Mouse (Mus musculus) neural tube, embryonic 12.5 days (tissue): ENCODE measurements around the gene Grb10. TPM values are rescaled to one million over a fixed set of nuclear protein-coding genes. Genes with fewer than 3 reads are reported as not detected.

Experiments
- ATAC-seq: fragments of 200-750 bp; cut with Nextera tagmentation; 2 replicates; pipeline ENCODE4 v1.8.0; 2017; ENCODE audit warnings: low read depth, mild to moderate bottlenecking, moderate TSS enrichment, moderate library complexity; ENCODE audit not compliant: low FRiP score
- H3K27ac ChIP-seq: fragments of 300-500 bp; sonication (generic); 2 replicates; pipeline ENCODE4 v1.5.1; 2016
- H3K27me3 ChIP-seq: fragments of 300-500 bp; sonication (generic); replicated peaks from 2 replicates; pipeline ENCODE4 v1.6.1; 2016; ENCODE audit warnings: mild to moderate bottlenecking
- H3K36me3 ChIP-seq: fragments of 300-500 bp; sonication (generic); 2 replicates; pipeline ENCODE4 v1.6.1; 2016; ENCODE audit warnings: mild to moderate bottlenecking
- H3K4me1 ChIP-seq: fragments of 300-500 bp; sonication (generic); 2 replicates; pipeline ENCODE4 v1.6.1; 2016
- H3K4me2 ChIP-seq: fragments of 300-500 bp; sonication (generic); replicated peaks from 2 replicates; pipeline ENCODE4 v1.6.1; 2016; ENCODE audit warnings: mild to moderate bottlenecking
- H3K4me3 ChIP-seq: fragments of 300-500 bp; sonication (generic); 2 replicates; pipeline ENCODE4 v1.5.1; 2016
- H3K9ac ChIP-seq: fragments of 300-500 bp; sonication (generic); 2 replicates; pipeline ENCODE4 v1.6.1; 2016; ENCODE audit warnings: mild to moderate bottlenecking
- H3K9me3 ChIP-seq: fragments of 300-500 bp; sonication (generic); 2 replicates; pipeline ENCODE4 v1.6.1; 2016; ENCODE audit warnings: mild to moderate bottlenecking
- WGBS: fragments of 180-500 bp; shearing (Covaris S2); methylation state at CpG from one replicate; pipeline ENCODE4 v1.1.7; 2016; 5-methylcytosine and 5-hydroxymethylcytosine counted together
- polyA plus RNA-seq: library from polyadenylated mRNA; unstranded; fragments of >200 nt; fragmentation: Nextera tagmentation; extraction: Ambion mirVana; gene quantifications from 2 replicates; pipeline ENCODE4 v1.2.1, GENCODE M21; 2016

The Grb10 gene
- polyA plus RNA-seq, 1 experiment from 2014 or later = 336 TPM

DNA sequence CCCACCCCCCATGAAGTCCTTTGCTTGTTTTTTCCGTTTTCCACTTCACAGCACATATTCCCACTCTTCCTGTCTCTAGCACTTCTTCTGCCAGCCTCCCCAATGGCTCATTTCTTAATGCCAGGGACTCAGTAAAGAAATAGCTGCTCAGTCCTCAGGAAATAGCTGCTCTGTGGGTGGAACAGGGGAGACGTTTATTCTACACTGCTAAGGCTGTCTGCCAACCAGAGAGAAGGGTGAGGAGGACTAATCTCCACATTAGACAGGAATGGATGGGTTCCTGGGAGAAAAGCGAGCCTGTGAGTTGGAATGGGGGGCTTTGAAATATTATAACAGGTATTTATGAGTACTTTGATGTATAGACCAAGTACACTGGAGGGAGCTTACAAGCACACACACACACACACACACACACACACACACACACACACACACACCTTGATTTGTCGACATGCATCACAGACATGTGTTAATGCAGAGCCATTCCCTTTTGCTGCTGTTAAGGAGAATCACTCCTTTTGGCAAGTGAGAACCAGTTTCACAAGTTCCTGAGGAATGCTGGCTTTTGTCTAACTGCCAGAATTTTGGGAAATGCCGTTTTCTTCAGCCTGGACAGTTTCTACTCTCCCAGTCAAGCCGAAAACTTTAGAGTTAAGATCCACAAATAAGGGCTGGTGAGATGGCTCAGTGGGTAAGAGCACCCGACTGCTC, 130.6 kb downstream of the Grb10 start:
- Histone ChIP-seq H3K9ac (no peak overlapping the region), H3K27ac (no peak overlapping the region), H3K36me3 (no peaks in the 10 kb centered on the region), H3K4me1 (no peaks in the 10 kb centered on the region), H3K9me3 (no peaks in the 10 kb centered on the region), H3K27me3 (no peaks in the 10 kb centered on the region), H3K4me3 (no peak overlapping the region), H3K4me2 (no peak overlapping the region)
- ATAC-seq = no peak
- 64% methylated on average over 7 of the region's 7 CpGs for WGBS

GRCm38 (mm10) chr11:11905518-11905917, 133.0 kb downstream of the Grb10 start:
- Histone ChIP-seq H3K36me3 (no peaks in the 10 kb centered on the region), H3K9me3 (no peaks in the 10 kb centered on the region), H3K4me3 (no peak overlapping the region), H3K9ac (no peak overlapping the region), H3K27ac (no peak overlapping the region), H3K4me2 (no peak overlapping the region), H3K4me1 (no peaks in the 10 kb centered on the region), H3K27me3 (no peaks in the 10 kb centered on the region)
- ATAC-seq = no peak

DNA sequence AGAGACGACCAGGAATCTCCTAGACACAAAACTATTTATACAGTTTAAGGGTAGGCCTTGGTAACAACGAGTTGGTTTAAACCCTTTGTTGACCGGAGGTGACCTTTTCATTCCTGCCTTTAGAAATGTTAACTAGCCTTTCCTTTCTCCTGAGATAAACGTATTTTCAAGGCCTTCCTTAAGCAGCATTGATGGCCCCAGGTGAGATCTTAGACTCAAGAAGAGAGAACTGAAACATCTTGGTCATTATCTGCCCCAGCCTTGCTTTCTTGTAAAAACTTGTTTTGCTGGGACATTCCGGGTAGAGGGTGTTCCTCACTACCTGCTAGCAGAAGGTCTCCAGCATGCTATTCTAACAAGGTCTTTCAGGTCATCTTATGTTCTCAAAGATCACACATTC, 133.5 kb downstream of the Grb10 start:
- 68% methylated on average over 5 of the region's 5 CpGs for WGBS
- H3K36me3 ChIP-seq = no peaks in the 10 kb centered on the region
- no peaks in the 10 kb centered on the region for H3K4me1 ChIP-seq
- no peak for ATAC-seq
- H3K4me3 ChIP-seq = no peak overlapping the region
- H3K9me3 ChIP-seq = no peaks in the 10 kb centered on the region
- no peak overlapping the region for H3K27ac ChIP-seq
- no peak overlapping the region for H3K9ac ChIP-seq
- H3K4me2 ChIP-seq = no peak overlapping the region
- H3K27me3 ChIP-seq = no peaks in the 10 kb centered on the region

GRCm38 (mm10) chr11:11901509-11901908, 137.0 kb downstream of the Grb10 start:
- WGBS = 78% methylated on average over 5 of the region's 5 CpGs
- H3K27me3 ChIP-seq = no peaks in the 10 kb centered on the region
- H3K9ac ChIP-seq = no peak overlapping the region
- H3K27ac ChIP-seq = no peak overlapping the region
- no peak overlapping the region for H3K4me3 ChIP-seq
- H3K36me3 ChIP-seq = no peaks in the 10 kb centered on the region
- no peaks in the 10 kb centered on the region for H3K9me3 ChIP-seq
- no peak for ATAC-seq
- no peak overlapping the region for H3K4me2 ChIP-seq
- H3K4me1 ChIP-seq = no peaks in the 10 kb centered on the region

GRCm38 (mm10) chr11:11898496-11898895, 140.0 kb downstream of the Grb10 start:
- WGBS = 88% methylated on average over 3 of the region's 3 CpGs
- Histone ChIP-seq H3K4me3 (no peak overlapping the region), H3K27me3 (no peaks in the 10 kb centered on the region), H3K4me2 (no peak overlapping the region), H3K9ac (no peak overlapping the region), H3K9me3 (no peaks in the 10 kb centered on the region), H3K27ac (no peak overlapping the region), H3K36me3 (no peaks in the 10 kb centered on the region), H3K4me1 (no peaks in the 10 kb centered on the region)
- no peak for ATAC-seq

- no peak within 1 kb of the TSS for H3K4me2 ChIP-seq
- no peak within 1 kb of the TSS for H3K4me3 ChIP-seq
- no peaks in the 10 kb centered on the region for H3K9me3 ChIP-seq
- no peaks in the 10 kb centered on the region for H3K36me3 ChIP-seq
- H3K27ac ChIP-seq = no peak within 1 kb of the TSS
- no peaks in the 10 kb centered on the region for H3K4me1 ChIP-seq
- no peaks in the 10 kb centered on the region for H3K27me3 ChIP-seq
- ATAC-seq = no peak
- 74% methylated on average over 12 of the region's 12 CpGs for WGBS
- H3K9ac ChIP-seq = no peak within 1 kb of the TSS
These were observed 140.7 kb downstream of the Grb10 start, which contains the start of gene Ddc for GRCm38 (mm10) chr11:11897645-11898357. Gene Ddc, minus strand, starts transcription at chr11:11898144.

GRCm38 (mm10) chr11:11895479-11895878, 143.0 kb downstream of the Grb10 start:
- Histone ChIP-seq H3K27ac (no peak overlapping the region), H3K9me3 (no peaks in the 10 kb centered on the region), H3K9ac (no peak overlapping the region), H3K4me3 (no peak overlapping the region), H3K27me3 (no peaks in the 10 kb centered on the region), H3K36me3 (no peaks in the 10 kb centered on the region), H3K4me1 (no peaks in the 10 kb centered on the region), H3K4me2 (no peak overlapping the region)
- 92% methylated on average over 2 of the region's 2 CpGs for WGBS
- no peak for ATAC-seq

DNA sequence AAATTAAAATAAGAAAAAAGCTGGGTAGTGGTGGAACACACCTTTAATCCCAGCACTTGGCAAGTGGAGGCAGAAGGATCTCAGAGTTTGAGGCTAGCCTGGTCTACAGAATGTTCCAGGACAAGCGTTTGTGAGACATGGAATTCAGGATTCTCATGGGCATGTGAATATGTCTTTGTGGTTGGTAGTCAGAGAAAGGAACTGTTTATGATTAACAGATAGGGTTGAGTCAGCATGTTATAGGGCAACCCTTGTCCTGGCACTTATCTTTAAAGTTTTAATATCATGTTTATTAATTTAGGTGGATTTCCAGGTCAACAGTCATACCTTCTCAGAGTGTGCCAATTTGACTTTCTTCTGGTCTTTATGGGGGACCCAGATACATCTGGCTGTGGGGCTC, 144.7 kb downstream of the Grb10 start:
- WGBS = 86% methylated on average over 1 of the region's 1 CpGs
- Histone ChIP-seq H3K27ac (no peak overlapping the region), H3K36me3 (no peaks in the 10 kb centered on the region), H3K9ac (no peak overlapping the region), H3K4me3 (no peak overlapping the region), H3K4me2 (no peak overlapping the region), H3K9me3 (no peaks in the 10 kb centered on the region), H3K4me1 (peaks cover 4% of the 10 kb centered on the region), H3K27me3 (no peaks in the 10 kb centered on the region)
- ATAC-seq = no peak

- H3K36me3 ChIP-seq = no peaks in the 10 kb centered on the region
- H3K4me3 ChIP-seq = no peak overlapping the region
- ATAC-seq = no peak
- no peaks in the 10 kb centered on the region for H3K27me3 ChIP-seq
- no peak overlapping the region for H3K4me2 ChIP-seq
- H3K4me1 ChIP-seq = peaks cover 4% of the 10 kb centered on the region
- no peaks in the 10 kb centered on the region for H3K9me3 ChIP-seq
- H3K27ac ChIP-seq = no peak overlapping the region
- H3K9ac ChIP-seq = no peak overlapping the region
- 62% methylated on average over 10 of the region's 10 CpGs for WGBS
These were observed 145.4 kb downstream of the Grb10 start for GRCm38 (mm10) chr11:11892993-11893602.

DNA sequence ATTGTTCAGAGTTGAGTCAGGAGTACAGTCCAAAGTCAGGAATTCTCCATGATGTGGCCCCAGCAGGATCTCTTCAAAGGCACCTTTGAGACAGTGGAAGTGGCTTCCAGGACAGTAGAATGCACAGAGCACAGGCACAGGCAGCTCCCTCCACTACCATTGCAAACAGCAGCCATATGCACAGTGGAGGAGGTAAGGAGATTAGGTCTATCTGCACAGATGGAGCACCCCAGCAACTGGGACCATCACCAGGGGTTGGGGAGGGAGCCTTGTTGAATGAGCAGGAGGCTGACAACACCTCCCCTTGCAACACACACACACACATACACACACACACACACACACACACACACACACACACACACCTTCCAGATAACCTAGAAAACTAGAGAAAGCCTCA, 146.7 kb downstream of the Grb10 start:
- Histone ChIP-seq H3K4me2 (no peak overlapping the region), H3K36me3 (no peaks in the 10 kb centered on the region), H3K4me1 (peaks cover 5% of the 10 kb centered on the region), H3K4me3 (no peak overlapping the region), H3K27ac (no peak overlapping the region), H3K9me3 (no peaks in the 10 kb centered on the region), H3K9ac (no peak overlapping the region), H3K27me3 (no peaks in the 10 kb centered on the region)
- ATAC-seq = no peak

GRCm38 (mm10) chr11:11890139-11890741, 148.2 kb downstream of the Grb10 start:
- H3K4me3 ChIP-seq = no peak overlapping the region
- H3K27ac ChIP-seq = no peak overlapping the region
- WGBS = 48% methylated on average over 10 of the region's 10 CpGs
- H3K4me2 ChIP-seq = peak overlapping the region; percentile 9; the same call in 1 of the 2 replicates
- H3K9me3 ChIP-seq = no peaks in the 10 kb centered on the region
- H3K27me3 ChIP-seq = no peaks in the 10 kb centered on the region
- no peaks in the 10 kb centered on the region for H3K36me3 ChIP-seq
- peak; percentile 51; the same call in 1 of the 2 replicates for ATAC-seq
- H3K9ac ChIP-seq = no peak overlapping the region
- H3K4me1 ChIP-seq = peaks cover 15% of the 10 kb centered on the region

GRCm38 (mm10) chr11:11888727-11889126, 149.8 kb downstream of the Grb10 start:
- 84% methylated on average over 3 of the region's 3 CpGs for WGBS
- Histone ChIP-seq H3K9me3 (no peaks in the 10 kb centered on the region), H3K4me1 (peaks cover 21% of the 10 kb centered on the region), H3K27ac (no peak overlapping the region), H3K4me2 (no peak overlapping the region), H3K9ac (no peak overlapping the region), H3K27me3 (no peaks in the 10 kb centered on the region), H3K4me3 (no peak overlapping the region), H3K36me3 (no peaks in the 10 kb centered on the region)
- no peak for ATAC-seq
